Mouse (Mus musculus) layer of hippocampus, adult 18-20 months (tissue): Measurements from ENCODE around the gene Kcnj1. TPM values are rescaled to one million over a fixed set of nuclear protein-coding genes. Genes with fewer than 3 reads are reported as not detected.

Experiments
- DNase-seq, 2 experiments: peaks; one replicate each; pipeline ENCODE4 v3.0.0; 2022; ENCODE audit warnings: low spot score in 2 of 2
- total RNA-seq, 2 experiments: library from RNA; stranded (reverse); gene quantifications; 2 replicates each; pipeline ENCODE4 v1.2.3; 2021

Gene Kcnj1
- total RNA-seq, 2 experiments from 2014 or later: not detected

DNA sequence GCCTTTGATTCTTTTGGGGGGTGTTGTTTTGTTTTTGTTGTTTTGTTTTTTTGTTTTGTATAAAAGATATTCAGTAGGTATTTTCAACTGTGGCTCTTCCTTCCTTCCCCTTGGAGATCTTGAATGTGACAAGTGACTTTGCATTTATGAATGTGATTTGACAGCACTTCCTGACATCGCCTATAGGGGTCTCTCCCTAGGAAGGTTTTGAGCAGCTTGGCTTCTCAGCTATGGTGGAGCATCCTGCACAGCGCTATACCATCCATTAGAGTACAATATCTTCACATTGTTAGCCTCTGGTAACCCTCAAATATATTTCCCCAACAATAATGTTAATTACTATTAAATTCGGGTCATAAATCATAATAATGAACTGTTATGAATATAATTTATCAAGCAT is 73.5 kb downstream of the Kcnj1 start:
- no peak for DNase-seq

DNA sequence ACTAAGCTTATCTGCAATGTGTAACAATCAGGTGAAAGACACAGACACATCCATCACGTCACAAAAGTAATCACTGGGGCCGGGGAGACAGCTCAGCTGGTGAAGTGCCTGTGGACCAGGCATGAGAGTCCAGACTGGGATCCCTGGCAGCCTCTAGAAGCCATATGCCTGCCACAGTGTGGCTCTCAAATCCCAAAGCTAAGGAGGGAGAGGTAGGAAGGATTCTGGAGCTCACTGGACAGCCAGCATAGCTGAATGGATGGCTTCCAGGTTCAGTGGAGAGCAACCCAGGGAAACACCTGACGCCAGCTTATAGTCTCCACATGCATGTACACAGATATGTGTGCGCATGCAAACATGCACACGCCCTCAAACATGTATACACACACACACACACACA is 76.5 kb downstream of the Kcnj1 start:
- DNase-seq: no peak

Other genes with a start within 250 kb of the Kcnj1 start
- gene Kcnj5, start 28.1 kb upstream of the Kcnj1 start, total RNA-seq: under 1 TPM; 0.23 to 0.25 TPM
- 1 to 10 TPM; 4.1 to 5.4 TPM for gene Fli1, start 170.4 kb downstream of the Kcnj1 start, total RNA-seq